ENCODE assay signal across 9 mouse cellular contexts in genomic region chr5:143567860-143568259, GRCm38 (mm10). TPM values are rescaled to one million over a fixed set of nuclear protein-coding genes. Genes with fewer than 3 reads are reported as not detected.
A peak's percentile ranks its signal among the peaks of the same experiment; 100 is the strongest.
DNase-seq lines count a peak whose midpoint lies in the region; ATAC-seq and TF ChIP-seq lines count a peak whose summit lies in the region.
"Had no signal": no experiment of that assay in that cellular context is flagged by ENCODE, and none has a peak within 500 bp of the region (broad histone marks: within the 10 kb centered on the region; RNA-seq: fewer than 3 reads in every experiment).

No protein-coding gene starts in this region.

- no peaks in the 10 kb centered on the region for H3K9me3 ChIP-seq in liver, postnatal 0 days (ENCODE audit: low read length)

- DNase-seq in CD4-positive, CD25-positive, alpha-beta regulatory T cell, adult 2 months (ENCODE audit: low read depth, low spot score), result peak; percentile 92
- DNase-seq in Muller cell, postnatal 12 days (ENCODE audit: inconsistent ontology term), result peak; percentile 76
- peak; percentile 55 for DNase-seq in cerebellum, adult 9-11 months
- peak; percentile 89 for DNase-seq in gastrocnemius, postnatal 10 days
- peak; percentile 57 for DNase-seq in large intestine, adult 2 months (ENCODE audit: low read depth, low spot score)
- DNase-seq in liver, postnatal 0 days, result peak; percentile 92
- DNase-seq in right cerebral cortex, postnatal 14 days, result peak; percentile 88
- peak; percentile 84 for DNase-seq in urinary bladder, postnatal 25 days (ENCODE audit: low spot score)

- 13% methylated on average over 6 of the region's 6 CpGs for WGBS in large intestine, adult 2 months
- 16% methylated on average over 6 of the region's 6 CpGs for WGBS in liver, postnatal 0 days (ENCODE audit: insufficient replicate concordance)

- peak; percentile 68 for ATAC-seq in liver, postnatal 0 days

- peak overlapping the region; percentile 27; the same call in 1 of the 2 replicates for H3K9ac ChIP-seq in liver, postnatal 0 days (replicated peaks)

- H3K27me3 ChIP-seq in liver, postnatal 0 days (ENCODE audit: insufficient read depth, low read length), result no peaks in the 10 kb centered on the region
- H3K27me3 ChIP-seq: megakaryocyte, embryonic 14.5 days had no signal

- H3K4me3 ChIP-seq in liver, postnatal 0 days (ENCODE audit: low read depth, low read length), result no peak overlapping the region

- no peak for TF ChIP-seq EP300 in liver, postnatal 0 days (IDR thresholded peaks at IDR 0.05; ENCODE audit: low read depth)

- peaks cover 5% of the 10 kb centered on the region; the same call in 1 of the 2 replicates for H3K4me1 ChIP-seq in liver, postnatal 0 days (ENCODE audit: insufficient read depth)

- peak overlapping the region; percentile 92 for H3K27ac ChIP-seq in liver, postnatal 0 days (ENCODE audit: low read depth)

- H3K36me3 ChIP-seq in liver, postnatal 0 days (replicated peaks; ENCODE audit: insufficient read depth, low read length), result peaks cover 2% of the 10 kb centered on the region; the same call in 1 of the 2 replicates

- peak; percentile 99 for TF ChIP-seq CTCF in liver, postnatal 0 days (IDR thresholded peaks at IDR 0.05; ENCODE audit: low read depth)

- H3K4me2 ChIP-seq in liver, postnatal 0 days (ENCODE audit: low read depth, low read length), result peak overlapping the region; percentile 50

RNA-seq across cellular contexts. Expression of gene Rac1, which starts 40.0 kb away (rescaled TPM):
- total RNA-seq in gastrocnemius, postnatal 10 days (2021), result 100 to 1,000 TPM; 237 to 250 TPM
- 420 and 474 TPM in 2 replicates for polyA plus RNA-seq in large intestine, adult 2 months (2012; rRNA removed)
- polyA plus RNA-seq in liver, postnatal 0 days (2015; fragmentation: Nextera tagmentation; extraction: Ambion mirVana), result 162 and 173 TPM in 2 replicates

RNA-seq across cellular contexts. Expression of gene Cyth3, which starts 54.4 kb away (rescaled TPM):
- 10 to 100 TPM; 39.9 to 51.8 TPM for total RNA-seq in gastrocnemius, postnatal 10 days (2021)
- 10.3 and 13.5 TPM in 2 replicates for polyA plus RNA-seq in large intestine, adult 2 months (2012; rRNA removed)
- 12.1 and 15.3 TPM in 2 replicates for polyA plus RNA-seq in liver, postnatal 0 days (2015; fragmentation: Nextera tagmentation; extraction: Ambion mirVana)
